Mouse (Mus musculus): Measurements from ENCODE around the gene Lpcat3.

The Lpcat3 gene

GRCm38 (mm10) chr6:124704417-124704816 is 41.6 kb downstream of the Lpcat3 start:
- no peak for DNase-seq (ENCODE audit: low spot score in 2 of 2)

- no peak for DNase-seq (ENCODE audit: low spot score in 2 of 2)
Measured at GRCm38 (mm10) chr6:124706061-124706627, 43.3 kb downstream of the Lpcat3 start.

- DNase-seq (ENCODE audit: low spot score in 2 of 2), result no peak
Measured at GRCm38 (mm10) chr6:124708289-124708889, 45.6 kb downstream of the Lpcat3 start.

- DNase-seq (ENCODE audit: low spot score in 2 of 2), result peak; percentile 97 to 98
Measured at GRCm38 (mm10) chr6:124711824-124712782, 49.3 kb downstream of the Lpcat3 start, which contains the start of the genes Emg1 and Phb2. Emg1 (minus strand) TSS chr6:124712178. Phb2 (plus strand) TSS chr6:124712336.

GRCm38 (mm10) chr6:124712918-124713317 is 50.1 kb downstream of the Lpcat3 start:
- no peak for DNase-seq (ENCODE audit: low spot score in 2 of 2)

GRCm38 (mm10) chr6:124716864-124717490 is 54.1 kb downstream of the Lpcat3 start:
- no peak for DNase-seq (ENCODE audit: low spot score in 2 of 2)

GRCm38 (mm10) chr6:124717968-124718367 is 55.1 kb downstream of the Lpcat3 start:
- no peak for DNase-seq (ENCODE audit: low spot score in 2 of 2)

- DNase-seq (ENCODE audit: low spot score in 2 of 2), result peak; percentile 69 to 77
Measured at GRCm38 (mm10) chr6:124718703-124719102, 55.9 kb downstream of the Lpcat3 start.

- no peak for DNase-seq (ENCODE audit: low spot score in 2 of 2)
Measured at GRCm38 (mm10) chr6:124719354-124719978, 56.6 kb downstream of the Lpcat3 start.

- no peak for DNase-seq (ENCODE audit: low spot score in 2 of 2)
Measured at GRCm38 (mm10) chr6:124720904-124721303, 58.1 kb downstream of the Lpcat3 start.

GRCm38 (mm10) chr6:124722876-124723473 is 60.1 kb downstream of the Lpcat3 start:
- DNase-seq (ENCODE audit: low spot score in 2 of 2), result no peak

- no peak for DNase-seq (ENCODE audit: low spot score in 2 of 2)
Measured at GRCm38 (mm10) chr6:124723541-124723940, 60.7 kb downstream of the Lpcat3 start.

- no peak for DNase-seq (ENCODE audit: low spot score in 2 of 2)
Measured at GRCm38 (mm10) chr6:124724472-124724871, 61.6 kb downstream of the Lpcat3 start.

- no peak for DNase-seq (ENCODE audit: low spot score in 2 of 2)
Measured at GRCm38 (mm10) chr6:124728621-124729020, 65.8 kb downstream of the Lpcat3 start.

GRCm38 (mm10) chr6:124729850-124730705 is 67.3 kb downstream of the Lpcat3 start:
- DNase-seq (ENCODE audit: low spot score in 2 of 2), result no peak

- no peak for DNase-seq (ENCODE audit: low spot score in 2 of 2)
Measured at GRCm38 (mm10) chr6:124731038-124731437, 68.2 kb downstream of the Lpcat3 start.

GRCm38 (mm10) chr6:124732476-124733370 is 69.9 kb downstream of the Lpcat3 start:
- no peak for DNase-seq (ENCODE audit: low spot score in 2 of 2)

- DNase-seq (ENCODE audit: low spot score in 2 of 2), result no peak
Measured at GRCm38 (mm10) chr6:124734417-124734816, 71.6 kb downstream of the Lpcat3 start.

GRCm38 (mm10) chr6:124737040-124737439 is 74.2 kb downstream of the Lpcat3 start:
- no peak for DNase-seq (ENCODE audit: low spot score in 2 of 2)
